Mouse (Mus musculus) embryonic facial prominence, embryonic 11.5 days (tissue): ENCODE data around the gene Eif3l. TPM values are rescaled to one million over a fixed set of nuclear protein-coding genes. Genes with fewer than 3 reads are reported as not detected.
A peak's percentile ranks its signal among the peaks of the same experiment; 100 is the strongest.

Source experiments
- ATAC-seq: fragments of 200-750 bp; cut with Nextera tagmentation; replicated peaks from 2 replicates; pipeline ENCODE4 v1.8.0; 2017; ENCODE audit warnings: low read depth; ENCODE audit not compliant: insufficient number of reproducible peaks, low FRiP score, low TSS enrichment
- DNase-seq: peaks from one replicate; pipeline ENCODE4 v3.0.0-alpha.2; 2015; ENCODE audit warnings: low spot score
- H3K27ac ChIP-seq: fragments of 300-500 bp; sonication (generic); replicated peaks from 2 replicates; pipeline ENCODE4 v1.5.1; 2014; ENCODE audit warnings: mild to moderate bottlenecking, low read depth, low read length, control low read depth
- H3K27me3 ChIP-seq: fragments of 300-500 bp; sonication (generic); 2 replicates; pipeline ENCODE4 v1.6.1; 2014; ENCODE audit warnings: mild to moderate bottlenecking, low read length, moderate library complexity, mixed read lengths; ENCODE audit not compliant: control insufficient read depth, insufficient read depth
- H3K36me3 ChIP-seq: fragments of 300-500 bp; sonication (generic); replicated peaks from 2 replicates; pipeline ENCODE4 v1.6.1; 2014; ENCODE audit warnings: low read depth, mild to moderate bottlenecking, low read length, moderate library complexity, mixed read lengths; ENCODE audit not compliant: control insufficient read depth, insufficient read depth
- H3K4me1 ChIP-seq: fragments of 300-500 bp; sonication (generic); 2 replicates; pipeline ENCODE4 v1.6.1; 2014; ENCODE audit warnings: low read length, mixed read lengths; ENCODE audit not compliant: control insufficient read depth, insufficient read depth
- H3K4me2 ChIP-seq: fragments of 300-500 bp; sonication (generic); 2 replicates; pipeline ENCODE4 v1.6.1; 2014; ENCODE audit warnings: low read depth, mild to moderate bottlenecking, control low read depth, low read length, moderate library complexity
- H3K4me3 ChIP-seq: fragments of 300-500 bp; sonication (generic); 2 replicates; pipeline ENCODE4 v1.5.1; 2014; ENCODE audit warnings: low read depth, low read length, control low read depth
- H3K9ac ChIP-seq: fragments of 300-500 bp; sonication (generic); replicated peaks from 2 replicates; pipeline ENCODE4 v1.6.1; 2014; ENCODE audit warnings: mild to moderate bottlenecking, control low read depth, low read length
- H3K9me3 ChIP-seq: fragments of 300-500 bp; sonication (generic); replicated peaks from 2 replicates; pipeline ENCODE4 v1.6.1; 2016; ENCODE audit warnings: mild to moderate bottlenecking, low read length, inconsistent platforms, mixed read lengths; ENCODE audit not compliant: control insufficient read depth
- WGBS: fragments of 180-500 bp; shearing (Covaris S2); extraction: QIAGEN DNeasy Blood & Tissue Kit; methylation state at CpG from one replicate; pipeline ENCODE4 v1.1.7; 2014; 5-methylcytosine and 5-hydroxymethylcytosine counted together
- polyA plus RNA-seq: library from polyadenylated mRNA; unstranded; fragments of >200 nt; fragmentation: Nextera tagmentation; extraction: Ambion mirVana; gene quantifications from 2 replicates; pipeline ENCODE4 v1.2.1, GENCODE M21; 2014

The Eif3l gene
- polyA plus RNA-seq, 1 experiment from 2014 or later: 286 TPM

DNA sequence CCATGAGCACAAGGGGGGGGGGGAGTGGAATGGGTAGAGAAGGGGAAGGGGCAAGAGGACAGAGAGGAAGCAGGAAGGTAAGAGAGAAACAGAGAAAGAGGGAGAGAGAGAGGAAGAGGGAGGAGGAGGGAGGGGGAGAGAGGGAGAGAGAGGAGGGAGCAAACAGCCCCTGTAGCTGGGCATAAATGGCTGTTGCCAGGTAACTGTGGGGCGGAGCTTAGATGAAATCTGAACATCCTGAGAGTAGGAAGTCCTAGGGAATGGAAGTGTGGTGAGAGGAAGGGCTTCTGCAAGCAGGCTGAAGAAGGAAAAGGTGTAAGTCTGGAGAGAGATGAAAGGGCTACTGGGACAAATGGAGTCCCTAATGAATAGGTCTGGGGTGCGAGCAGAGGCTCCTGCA, 8.7 kb upstream of the Eif3l start:
- no peak overlapping the region for H3K27ac ChIP-seq
- H3K9me3 ChIP-seq: no peaks in the 10 kb centered on the region
- ATAC-seq (no peak), DNase-seq (peak; percentile 69)
- no peaks in the 10 kb centered on the region for H3K36me3 ChIP-seq
- 47% methylated on average over 2 of the region's 2 CpGs for WGBS
- no peak overlapping the region for H3K9ac ChIP-seq
- H3K27me3 ChIP-seq: no peaks in the 10 kb centered on the region
- no peak overlapping the region for H3K4me3 ChIP-seq
- H3K4me2 ChIP-seq: no peak overlapping the region
- no peaks in the 10 kb centered on the region; the same call in 1 of the 2 replicates for H3K4me1 ChIP-seq

DNA sequence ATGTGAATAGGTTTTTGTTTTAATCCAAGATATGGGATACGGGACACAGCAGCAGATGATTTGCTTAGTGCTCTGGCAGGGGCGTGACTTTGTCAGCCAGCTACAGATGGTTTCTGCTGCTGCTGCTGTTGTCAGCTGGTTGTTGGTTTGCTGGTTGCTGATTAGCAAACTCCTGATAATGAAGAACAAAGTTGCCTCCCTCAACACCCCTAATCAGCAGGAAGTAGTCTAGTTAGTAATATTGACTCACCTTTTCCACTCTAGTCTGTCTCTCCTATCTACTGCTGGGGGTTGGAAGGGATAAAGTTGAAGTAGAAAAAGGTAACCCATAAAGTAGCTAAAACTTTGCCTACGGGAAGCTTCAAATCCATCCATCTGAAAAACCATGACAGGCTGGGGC, 7.3 kb upstream of the Eif3l start:
- no peak overlapping the region for H3K9ac ChIP-seq
- WGBS: 81% methylated on average over 3 of the region's 3 CpGs
- no peaks in the 10 kb centered on the region; the same call in 1 of the 2 replicates for H3K4me1 ChIP-seq
- no peak overlapping the region for H3K4me3 ChIP-seq
- no peak for ATAC-seq
- H3K9me3 ChIP-seq: no peaks in the 10 kb centered on the region
- no peak overlapping the region for H3K27ac ChIP-seq
- no peaks in the 10 kb centered on the region for H3K27me3 ChIP-seq
- H3K36me3 ChIP-seq: no peaks in the 10 kb centered on the region
- DNase-seq: no peak
- no peak overlapping the region for H3K4me2 ChIP-seq

GRCm38 (mm10) chr15:79068416-79068815, 6.6 kb upstream of the Eif3l start:
- no peak for ATAC-seq

DNA sequence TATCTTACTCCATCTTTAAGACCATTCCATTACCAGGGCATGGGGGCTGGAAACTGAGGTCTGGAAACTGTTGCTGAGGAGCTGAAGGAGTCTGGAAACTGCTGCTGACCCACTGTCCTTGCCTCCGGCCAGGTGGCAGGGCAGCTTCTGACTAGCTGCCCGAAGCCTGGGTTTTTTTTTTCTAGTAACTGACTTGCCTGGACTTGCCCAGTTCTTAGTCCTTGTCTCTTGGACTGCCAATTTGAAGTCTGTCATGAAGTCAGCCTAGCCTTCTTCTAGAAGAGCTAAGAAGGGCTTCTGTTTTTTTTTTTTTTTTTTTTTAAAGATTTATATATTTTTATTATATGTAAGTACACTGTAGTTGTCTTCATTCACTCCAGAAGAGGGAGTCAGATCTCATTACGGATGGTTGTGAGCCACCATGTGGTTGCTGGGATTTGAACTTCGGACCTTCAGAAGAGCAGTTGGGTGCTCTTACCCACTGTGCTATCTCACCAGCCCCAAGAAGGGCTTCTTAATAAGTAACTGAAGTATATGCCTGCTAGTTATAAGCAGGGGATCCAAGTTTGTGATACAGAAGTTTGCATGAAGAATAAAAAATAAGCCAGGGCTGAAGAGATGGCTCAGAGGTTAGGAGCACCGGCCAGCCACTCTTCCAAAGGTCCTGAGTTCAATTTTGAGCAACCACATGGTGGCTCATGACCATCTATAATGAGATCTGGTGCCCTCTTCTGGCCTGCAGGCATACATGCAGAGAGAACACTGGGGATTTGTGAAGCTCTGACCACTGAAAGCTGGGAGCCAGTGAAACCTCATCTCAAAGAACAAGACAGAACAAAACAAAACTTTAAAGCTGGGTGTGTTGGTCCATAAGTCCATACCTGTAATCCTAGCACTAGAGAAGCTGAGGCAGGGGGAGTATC, 3.6 kb upstream of the Eif3l start:
- Histone ChIP-seq H3K4me3 (no peak overlapping the region), H3K9ac (no peak overlapping the region), H3K9me3 (no peaks in the 10 kb centered on the region), H3K27me3 (no peaks in the 10 kb centered on the region), H3K36me3 (no peaks in the 10 kb centered on the region), H3K4me2 (no peak overlapping the region), H3K4me1 (no peaks in the 10 kb centered on the region; the same call in none of the 2 replicates), H3K27ac (no peak overlapping the region)
- ATAC-seq (no peak), DNase-seq (peak; percentile 46)
- WGBS: 73% methylated on average over 5 of the region's 5 CpGs

More at GRCm38 (mm10) chr15:79068416-79068815, 6.6 kb upstream of the Eif3l start:
- Histone ChIP-seq H3K27me3 (no peaks in the 10 kb centered on the region), H3K27ac (no peak overlapping the region), H3K9ac (no peak overlapping the region), H3K4me2 (no peak overlapping the region), H3K4me3 (no peak overlapping the region), H3K36me3 (no peaks in the 10 kb centered on the region), H3K9me3 (no peaks in the 10 kb centered on the region), H3K4me1 (no peaks in the 10 kb centered on the region; the same call in 1 of the 2 replicates)
- WGBS: 81% methylated on average over 3 of the region's 3 CpGs
- no peak for DNase-seq

DNA sequence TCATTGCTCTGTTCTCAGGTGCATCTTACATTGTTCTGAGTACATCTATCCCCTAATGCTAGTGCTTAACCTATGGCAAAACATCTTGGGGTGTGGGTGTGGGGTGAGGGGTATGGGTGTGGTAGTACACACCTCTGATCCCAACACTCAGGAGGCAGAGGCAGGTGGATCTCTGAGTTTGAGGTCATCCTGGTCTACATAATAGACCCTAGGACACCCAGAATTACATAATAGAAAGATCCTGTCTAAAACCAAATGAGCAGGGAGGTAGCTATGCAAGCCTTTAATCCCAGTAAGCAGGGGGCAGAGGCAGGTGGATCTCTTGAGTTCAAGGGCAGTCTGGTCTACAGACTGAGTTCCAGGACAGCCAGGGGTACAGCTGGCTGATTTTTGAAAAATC, 1.2 kb upstream of the Eif3l start:
- Histone ChIP-seq H3K9ac (no peak overlapping the region), H3K27ac (no peak overlapping the region), H3K36me3 (peaks cover 9% of the 10 kb centered on the region), H3K4me3 (no peak overlapping the region), H3K4me1 (no peaks in the 10 kb centered on the region; the same call in 1 of the 2 replicates), H3K4me2 (no peak overlapping the region), H3K9me3 (no peaks in the 10 kb centered on the region), H3K27me3 (no peaks in the 10 kb centered on the region)
- ATAC-seq (no peak), DNase-seq (no peak)

DNA sequence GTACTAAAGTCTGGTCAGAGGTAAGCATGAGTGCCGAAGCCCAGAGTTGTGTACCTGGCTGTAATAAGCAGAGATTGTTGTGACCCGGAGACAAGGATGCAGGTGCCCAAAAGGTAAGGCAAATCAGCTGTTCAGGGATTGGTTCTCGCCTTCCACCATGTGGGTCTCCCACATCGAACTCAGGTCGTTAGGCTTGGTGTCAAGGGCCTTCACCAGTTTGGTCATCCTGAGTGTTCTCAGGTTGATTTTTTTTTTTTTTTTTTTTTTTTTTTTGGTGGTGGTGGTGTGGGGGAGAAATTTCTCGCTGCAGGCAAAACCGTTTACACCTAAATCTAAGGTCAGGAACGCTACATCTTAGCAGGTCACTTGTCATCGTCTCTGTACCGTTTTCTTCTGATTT, 533 bp upstream of the Eif3l start:
- Histone ChIP-seq H3K27me3 (no peaks in the 10 kb centered on the region), H3K27ac (peak overlapping the region; percentile 42), H3K4me3 (peak overlapping the region; percentile 94), H3K36me3 (peaks cover 9% of the 10 kb centered on the region), H3K4me1 (no peaks in the 10 kb centered on the region; the same call in 1 of the 2 replicates), H3K9me3 (no peaks in the 10 kb centered on the region), H3K4me2 (peak overlapping the region; percentile 65), H3K9ac (peak overlapping the region; percentile 79)
- 33% methylated on average over 10 of the region's 10 CpGs for WGBS
- no peak for DNase-seq
- no peak for ATAC-seq

GRCm38 (mm10) chr15:79075658-79076365, 833 bp downstream of the Eif3l start:
- Histone ChIP-seq H3K4me3 (peak overlapping the region; percentile 94), H3K4me2 (peak overlapping the region; percentile 65), H3K9ac (peak overlapping the region; percentile 79), H3K27ac (no peak overlapping the region), H3K4me1 (no peaks in the 10 kb centered on the region; the same call in 1 of the 2 replicates), H3K9me3 (no peaks in the 10 kb centered on the region), H3K36me3 (peaks cover 9% of the 10 kb centered on the region), H3K27me3 (no peaks in the 10 kb centered on the region)
- DNase-seq (no peak), ATAC-seq (no peak)
- WGBS: 38% methylated on average over 15 of the region's 15 CpGs

DNA sequence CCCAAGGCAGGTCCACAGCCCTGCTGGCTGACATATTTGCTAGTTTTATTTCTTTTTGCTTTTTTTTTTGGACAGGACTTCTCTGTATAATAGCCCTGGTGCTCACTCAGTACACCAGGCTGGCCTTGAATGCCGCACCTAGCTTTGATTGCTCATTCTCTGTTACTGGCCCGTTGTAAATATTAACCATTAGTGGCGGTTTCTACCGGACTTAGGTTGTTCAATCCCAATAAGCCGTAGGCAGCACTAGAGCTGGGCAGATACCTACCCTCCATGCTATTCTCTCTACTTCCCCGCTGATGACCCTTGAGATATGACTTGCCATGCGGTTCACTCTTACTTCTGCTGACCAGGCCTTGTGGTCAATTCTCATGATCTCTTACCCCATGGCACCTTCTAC, 4.6 kb downstream of the Eif3l start:
- DNase-seq: no peak
- WGBS: 96% methylated on average over 7 of the region's 7 CpGs
- no peak for ATAC-seq
- Histone ChIP-seq H3K4me1 (no peaks in the 10 kb centered on the region; the same call in 1 of the 2 replicates), H3K27me3 (no peaks in the 10 kb centered on the region), H3K9me3 (no peaks in the 10 kb centered on the region), H3K9ac (no peak overlapping the region), H3K4me3 (no peak overlapping the region), H3K4me2 (no peak overlapping the region), H3K36me3 (peaks cover 28% of the 10 kb centered on the region), H3K27ac (no peak overlapping the region)
